Mouse (Mus musculus): ENCODE measurements around the gene Serpina3n.
"Not testable (repeated sequence)": the region's sequence is repeated elsewhere in the genome, so short reads cannot be mapped to it uniquely, and the experiment has no call there.

The Serpina3n gene

DNA sequence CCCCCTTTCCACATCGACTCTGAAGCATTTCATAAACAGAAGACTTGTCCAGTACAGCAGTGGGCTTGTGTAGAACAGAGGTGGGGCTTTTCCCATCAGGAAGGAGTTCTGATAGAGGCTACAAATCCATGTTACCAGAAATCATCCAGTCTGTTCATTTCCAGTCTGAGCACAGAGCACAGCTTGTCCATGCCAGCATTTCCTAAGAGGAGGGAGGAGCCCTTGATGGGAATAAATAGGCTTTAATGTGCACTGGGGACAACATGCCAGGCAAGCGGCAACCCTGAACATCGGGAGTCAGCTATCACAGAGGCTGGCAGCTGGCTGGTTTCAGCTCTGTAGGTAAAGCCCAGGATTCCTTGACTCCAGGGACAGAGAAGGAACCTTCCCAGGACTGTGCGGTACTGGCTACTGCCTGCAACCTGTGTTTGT lies at the start of gene Serpina3n:
Gene Serpina3n, plus strand, starts transcription at position 276 of the 432 bp plus-strand sequence.
- DNase-seq = no peak

DNA sequence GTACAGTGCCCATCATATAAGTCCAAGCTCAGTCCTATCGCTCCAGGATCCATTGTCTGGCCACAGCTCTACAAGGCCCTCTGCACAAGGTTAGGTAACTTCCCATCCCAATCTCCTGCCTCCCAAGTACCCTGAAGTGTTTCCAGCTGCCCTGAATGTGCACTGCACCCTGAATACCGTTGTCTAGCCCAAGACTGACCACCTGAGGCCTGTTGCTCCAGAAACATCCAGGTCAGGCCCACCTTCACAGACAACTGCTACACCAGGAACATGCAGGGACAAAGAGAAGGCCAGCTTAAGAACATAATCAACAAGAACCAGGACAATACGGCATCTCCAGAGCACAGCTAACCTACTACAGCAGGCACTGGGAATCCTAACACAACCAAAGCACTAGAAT lies 36.5 kb upstream of the Serpina3n start:
- no peak for DNase-seq

DNA sequence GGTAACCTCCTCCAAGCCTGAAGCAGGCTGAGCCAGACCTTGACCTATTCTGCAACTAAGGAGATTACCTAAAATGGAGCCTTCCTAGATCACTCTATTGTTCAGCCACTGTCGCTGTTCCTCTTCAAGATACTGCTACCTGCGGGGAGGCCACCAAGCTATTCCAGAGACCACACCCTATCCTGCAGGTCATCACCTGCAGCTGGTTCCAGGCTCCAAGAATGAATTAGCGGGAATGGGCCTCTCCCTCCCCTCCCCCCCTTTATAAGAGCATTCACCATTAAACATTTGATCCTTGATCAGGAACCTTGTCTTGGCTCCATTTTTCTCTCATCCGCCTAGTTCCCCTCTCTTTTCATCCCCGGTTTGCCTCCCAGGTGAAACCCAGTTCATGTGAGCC lies 29.4 kb upstream of the Serpina3n start:
- not testable (repeated sequence) for DNase-seq

DNA sequence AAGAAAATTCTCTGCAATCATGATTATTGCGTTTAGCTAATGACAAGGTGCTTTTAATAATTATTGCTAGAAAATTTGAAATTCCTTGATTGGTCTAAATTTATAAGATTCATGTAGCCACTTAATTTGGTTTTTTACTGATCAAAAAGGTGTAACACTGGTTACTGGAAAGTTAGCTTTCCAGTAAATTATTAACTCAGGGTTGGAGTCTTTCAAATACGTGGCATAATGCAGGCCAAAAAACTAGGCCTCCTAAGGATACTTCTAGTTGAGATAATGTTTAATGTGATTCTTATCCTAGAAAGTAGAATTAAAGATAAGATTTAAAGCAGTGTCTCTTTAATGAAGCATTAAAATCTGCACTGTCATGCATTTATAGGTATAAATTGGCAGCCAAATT lies 28.2 kb upstream of the Serpina3n start:
- DNase-seq = not testable (repeated sequence)

DNA sequence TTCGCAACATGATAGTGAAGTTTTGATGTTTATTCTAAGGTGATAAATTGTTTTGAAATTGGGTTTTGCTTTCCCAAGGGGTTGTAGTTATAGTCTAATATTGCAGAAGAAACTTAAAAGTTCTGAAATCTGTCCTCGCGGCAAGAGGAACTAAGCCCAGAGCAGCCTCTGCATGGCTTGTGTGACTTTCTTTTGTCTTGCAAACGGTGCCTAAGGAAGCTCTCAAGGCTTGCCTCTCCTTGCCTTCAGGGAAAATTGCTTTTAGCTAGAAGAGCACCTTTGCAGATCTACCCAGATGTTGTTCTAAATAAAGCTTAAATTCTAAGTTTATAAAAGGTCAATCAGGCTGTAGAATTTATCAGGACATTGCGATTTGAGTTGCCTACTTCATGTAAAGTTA lies 27.7 kb upstream of the Serpina3n start:
- not testable (repeated sequence) for DNase-seq

DNA sequence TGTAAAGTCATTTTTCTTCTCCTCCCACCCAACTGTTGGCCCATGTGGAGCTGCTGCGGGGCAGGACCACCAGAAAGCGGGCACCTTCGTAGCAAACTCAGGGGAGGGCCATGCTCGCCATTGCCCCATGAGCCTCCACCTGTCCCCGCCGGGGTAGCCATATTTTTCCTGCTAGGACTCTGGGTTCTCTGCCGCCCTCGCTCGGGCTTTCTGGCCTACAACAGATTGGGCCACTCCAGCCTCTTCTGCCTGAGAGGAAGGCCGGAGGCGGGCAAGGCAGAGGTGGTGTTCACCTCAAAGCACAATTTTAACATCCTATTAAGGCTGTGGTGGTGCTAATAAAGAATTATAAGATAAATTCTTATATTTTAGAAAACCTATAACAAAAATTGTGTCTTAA lies 26.7 kb upstream of the Serpina3n start:
- DNase-seq = no peak

DNA sequence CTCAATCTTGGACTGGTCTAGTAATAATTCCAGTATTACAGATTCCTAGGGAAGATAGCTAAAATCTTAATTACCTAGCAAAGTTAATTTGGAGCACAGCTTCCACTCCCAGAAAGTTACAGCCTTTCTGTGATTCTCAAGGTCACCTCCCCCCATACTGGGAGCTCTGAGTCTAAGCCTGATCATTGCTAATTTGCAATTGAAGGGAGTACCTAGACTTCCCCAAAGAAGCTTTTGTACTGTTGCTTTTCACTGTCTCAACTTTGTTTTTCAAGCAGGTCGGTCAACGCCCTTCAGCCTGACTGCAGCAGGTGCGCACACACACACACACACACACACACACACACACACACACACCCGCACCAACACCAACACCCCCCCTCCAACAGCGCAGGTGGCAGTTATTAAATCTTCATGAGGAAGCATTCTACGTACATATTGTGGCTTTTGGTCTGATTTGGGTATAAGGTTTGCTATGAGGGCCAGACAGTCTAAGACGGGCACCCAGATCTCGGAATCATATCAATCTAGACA lies 25.4 kb upstream of the Serpina3n start:
- not testable (repeated sequence) for DNase-seq

DNA sequence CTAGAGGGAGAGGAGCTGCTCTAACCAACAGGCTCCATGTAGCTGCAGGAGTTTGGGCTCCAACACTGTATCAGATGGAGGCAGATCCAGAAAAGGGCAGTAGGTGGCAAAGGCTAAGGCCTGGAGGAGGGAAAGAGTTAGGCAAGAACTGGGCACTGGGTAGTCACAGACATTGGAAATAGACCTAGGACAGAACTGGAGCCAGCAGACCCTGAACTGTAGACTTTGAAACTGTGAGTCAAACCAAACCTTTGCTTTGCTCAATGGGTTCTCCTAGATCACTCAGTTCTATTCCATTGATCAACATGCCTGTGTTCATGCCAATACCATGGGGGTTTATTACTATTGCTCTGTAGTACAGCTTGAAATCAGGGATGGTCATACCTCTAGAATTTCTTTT lies 20.5 kb upstream of the Serpina3n start:
- not testable (repeated sequence) for DNase-seq

DNA sequence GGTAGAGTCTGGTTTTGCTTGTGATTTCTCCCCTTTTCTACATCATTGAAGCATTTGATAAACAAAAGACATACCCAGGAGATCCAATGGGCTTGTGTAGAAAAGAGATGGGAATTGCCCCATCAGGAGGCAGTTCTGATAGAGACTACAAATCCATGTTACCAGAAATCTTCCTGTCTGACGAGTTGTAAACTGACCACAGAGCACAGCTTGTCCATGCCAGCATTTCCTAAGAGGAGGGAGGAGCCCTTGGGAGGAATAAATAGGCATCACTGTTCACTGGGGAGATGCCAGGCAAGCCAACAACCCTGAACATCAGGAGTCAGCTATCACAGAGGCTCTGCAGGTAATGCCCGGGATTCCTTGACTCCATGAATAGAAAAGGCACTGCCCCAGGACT lies 19.7 kb upstream of the Serpina3n start:
- DNase-seq = not testable (repeated sequence)

DNA sequence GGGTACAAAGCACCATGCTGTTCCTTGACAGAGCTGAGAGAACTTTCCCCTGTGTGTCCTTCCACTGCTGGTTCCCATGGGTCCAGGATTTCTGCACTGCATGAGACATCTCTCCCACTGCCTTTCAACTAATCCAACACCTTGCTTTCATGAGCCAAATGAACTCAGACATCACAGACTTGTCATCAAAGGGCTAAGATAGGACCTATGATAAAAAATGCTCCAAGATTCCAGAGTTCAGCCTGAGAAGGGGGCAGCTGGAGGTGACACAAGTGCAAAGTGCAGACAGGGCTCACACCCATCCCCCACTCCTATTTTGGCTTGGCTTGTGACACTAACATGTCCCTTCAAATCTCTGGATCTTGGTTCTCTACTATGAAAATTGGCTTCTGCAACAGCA lies 18.1 kb upstream of the Serpina3n start:
- no peak for DNase-seq

DNA sequence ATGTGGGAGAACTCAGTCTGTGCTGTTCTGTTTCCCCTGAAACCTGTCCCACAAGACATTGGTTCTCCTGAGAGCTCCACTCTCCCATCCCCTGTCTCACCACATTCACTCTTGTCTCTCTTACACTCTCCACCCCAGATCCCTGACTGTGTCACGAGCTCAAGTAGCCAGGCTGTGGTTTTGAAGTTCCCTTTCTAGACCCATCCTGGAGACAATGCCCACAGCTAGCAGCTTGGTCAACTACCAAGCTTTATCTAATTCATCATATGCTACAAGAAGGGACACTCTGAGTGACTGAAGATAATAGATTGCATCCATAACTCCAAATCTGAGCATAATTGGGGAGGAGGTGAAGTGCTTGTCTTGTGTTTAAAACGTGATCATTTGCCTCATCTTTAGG lies 15.5 kb upstream of the Serpina3n start:
- not testable (repeated sequence) for DNase-seq

DNA sequence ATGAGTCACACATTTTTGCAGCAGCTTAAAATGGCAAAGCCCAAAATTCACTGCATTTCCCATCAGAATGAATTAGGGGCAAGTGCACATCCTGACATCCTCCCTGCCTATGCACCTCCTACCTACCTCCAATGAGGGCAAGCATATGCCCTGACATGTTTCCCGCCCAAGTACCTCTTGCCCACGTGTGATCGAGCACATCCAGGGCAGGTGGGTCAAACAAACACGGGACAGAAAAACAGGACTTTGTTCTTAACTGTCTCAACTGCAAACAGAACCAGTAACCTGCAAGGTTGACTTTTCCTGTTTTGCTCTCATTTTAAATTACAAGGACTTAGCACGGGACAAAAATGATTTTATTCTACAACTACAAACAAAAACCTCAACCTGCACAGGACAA lies 2.6 kb upstream of the Serpina3n start:
- DNase-seq = no peak

DNA sequence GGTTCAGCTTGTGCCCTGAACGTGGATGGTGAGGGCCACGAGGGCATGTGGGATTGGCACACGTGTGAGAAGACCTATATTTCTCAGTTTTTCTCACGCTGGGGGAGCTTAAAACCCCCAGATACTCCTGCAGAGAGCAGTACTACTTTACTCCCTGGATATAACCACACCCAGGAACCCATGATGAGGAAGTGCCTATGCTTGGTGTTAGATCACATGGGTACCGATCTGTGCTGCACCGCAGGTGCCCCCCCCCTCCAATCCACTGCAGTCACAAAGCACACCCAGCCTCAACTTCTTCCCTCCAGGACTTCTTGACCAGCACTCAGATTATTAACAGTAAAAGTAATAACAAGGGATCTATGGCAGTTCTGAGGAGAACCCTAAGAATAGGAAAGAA lies 6.0 kb downstream of the Serpina3n start:
- DNase-seq = no peak

DNA sequence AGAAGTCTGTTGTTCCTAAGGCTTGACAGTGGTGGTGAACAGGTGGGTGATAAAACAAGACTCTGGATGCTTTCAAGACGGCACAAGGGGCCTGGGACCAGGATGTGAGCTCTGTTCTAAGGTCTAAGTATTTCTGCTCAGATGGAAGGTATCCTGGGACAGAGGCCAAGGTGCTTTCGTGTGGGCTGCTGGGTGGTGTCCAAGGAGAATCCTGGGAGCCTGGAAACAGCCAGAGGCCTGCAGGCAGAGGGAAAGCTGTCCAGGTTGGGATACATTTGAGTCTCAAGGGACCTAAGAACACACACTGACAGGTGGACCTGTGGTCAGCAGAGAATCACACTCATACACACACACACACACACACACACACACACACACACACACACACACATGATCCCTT lies 8.0 kb downstream of the Serpina3n start:
- no peak for DNase-seq

DNA sequence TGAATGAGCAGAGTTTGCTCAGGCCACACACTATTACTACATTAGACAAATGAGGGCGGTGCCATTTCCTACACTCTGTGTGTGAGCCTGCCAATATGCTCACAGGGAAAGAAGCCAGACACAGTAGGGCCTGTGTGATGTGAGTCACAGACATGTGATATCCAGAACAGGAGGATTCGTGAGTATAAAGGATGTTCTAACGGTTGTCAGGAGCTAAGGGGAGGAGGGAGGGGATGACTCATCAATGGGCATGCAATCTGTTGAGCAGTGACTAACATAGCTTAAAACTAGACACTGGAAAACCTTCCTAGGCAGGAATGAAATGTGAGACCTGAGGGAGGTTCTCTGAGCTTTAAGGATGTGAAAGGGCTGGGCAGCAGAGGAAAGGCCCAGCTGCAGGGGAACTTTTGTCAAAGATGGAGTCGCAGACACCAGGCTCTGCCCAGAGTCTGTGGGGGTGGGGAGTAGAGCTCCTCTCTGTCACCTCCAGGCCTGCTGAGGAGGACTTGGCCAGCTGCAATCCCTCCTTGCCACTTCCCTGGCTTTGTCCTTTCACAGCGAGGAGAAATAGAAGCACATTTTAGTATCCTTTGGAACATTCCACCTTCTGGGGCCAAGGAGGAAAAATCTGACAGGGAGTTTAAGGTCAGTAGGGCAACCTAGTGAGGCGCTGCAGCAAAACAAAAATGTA lies 9.2 kb downstream of the Serpina3n start:
- no peak for DNase-seq

DNA sequence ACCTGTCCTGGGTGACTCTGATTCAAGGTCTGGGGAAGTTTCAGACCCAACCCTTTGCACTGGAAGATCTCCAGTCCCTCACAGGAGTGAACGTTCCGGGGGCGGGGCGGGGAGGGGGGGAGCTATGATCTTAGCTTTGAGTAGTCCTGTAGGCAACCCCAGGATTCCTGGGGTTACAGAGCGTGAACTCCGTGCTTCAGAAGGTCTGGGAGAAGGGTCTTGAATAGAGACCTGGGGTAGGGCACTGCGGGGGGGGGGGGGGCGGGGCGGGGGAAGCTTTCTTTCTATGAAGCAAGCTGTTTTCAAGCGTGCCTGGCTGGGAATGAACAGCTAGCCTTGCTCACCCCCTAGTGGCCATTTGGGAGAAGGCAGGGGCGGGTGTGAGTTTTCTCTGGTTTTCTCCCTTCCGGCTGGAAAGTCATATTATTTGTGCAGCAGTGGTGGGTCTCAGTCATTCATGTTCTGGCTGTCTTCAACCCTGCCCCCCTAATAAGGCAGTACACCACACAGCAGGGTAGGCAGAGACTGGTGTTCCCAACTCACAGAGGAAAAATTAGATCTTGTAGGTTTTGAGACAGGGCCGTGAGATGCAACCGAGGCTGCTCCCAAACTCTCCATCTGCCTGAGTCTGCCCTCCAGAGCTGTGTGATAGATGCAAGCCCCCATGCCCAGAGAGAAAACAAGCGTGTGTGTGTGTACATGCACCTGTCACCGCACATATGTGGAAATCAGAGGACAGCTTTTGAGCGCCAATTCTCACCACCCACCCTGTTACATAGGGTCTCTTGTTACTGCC lies 12.0 kb downstream of the Serpina3n start:
- peak; percentile 95 for DNase-seq

DNA sequence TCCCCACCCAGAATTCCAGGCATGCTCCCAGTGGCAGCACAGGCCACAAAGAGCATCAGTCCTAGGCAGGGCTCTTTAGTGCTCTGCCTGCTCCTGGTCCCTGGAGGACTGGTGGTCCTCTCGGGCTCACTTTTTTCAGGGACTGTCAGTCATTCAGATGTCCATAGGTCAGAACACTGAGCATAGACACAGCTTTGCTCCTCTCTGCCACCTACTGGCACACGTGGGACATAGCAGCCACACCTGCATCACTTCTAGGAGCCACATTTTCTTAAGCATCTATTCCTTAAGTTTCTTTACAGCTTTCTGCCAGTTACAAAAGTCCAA lies 12.6 kb downstream of the Serpina3n start:
- no peak for DNase-seq

DNA sequence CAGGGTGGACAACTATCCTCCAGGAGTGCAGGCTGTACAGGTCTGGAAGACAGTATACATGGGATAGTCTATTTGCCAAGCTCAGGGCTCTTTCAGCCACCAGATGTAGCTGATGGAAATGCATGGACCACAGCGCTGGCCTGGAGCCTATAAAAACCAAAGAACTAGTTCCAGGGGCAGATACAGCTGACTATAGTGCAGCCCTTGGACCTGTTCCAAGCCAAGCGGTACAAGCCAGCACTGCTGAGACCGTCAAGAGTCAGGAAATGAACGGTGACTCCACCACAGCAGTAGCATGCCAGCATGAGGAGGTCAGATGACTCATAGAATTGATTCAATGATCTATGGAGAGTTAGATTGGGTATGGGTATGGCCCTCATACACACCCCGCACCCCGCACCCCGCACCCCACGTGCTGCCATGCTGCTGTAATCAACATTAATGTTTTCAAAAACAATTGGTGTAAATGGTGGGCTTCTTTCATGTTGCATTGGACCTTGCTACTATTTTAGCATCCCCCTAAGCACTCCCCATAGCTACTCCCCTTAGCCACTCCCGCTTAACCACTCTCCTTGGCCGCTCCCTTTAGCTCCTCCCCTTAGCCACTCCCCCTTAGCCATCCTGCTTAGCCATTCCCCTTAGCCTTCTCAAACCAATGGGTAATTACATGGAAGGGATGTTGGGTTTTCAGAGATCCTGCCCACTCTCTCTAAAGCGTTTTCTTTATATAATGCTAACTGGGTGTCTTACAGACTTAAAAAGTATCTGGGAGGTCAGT lies 16.3 kb downstream of the Serpina3n start:
- DNase-seq = no peak

DNA sequence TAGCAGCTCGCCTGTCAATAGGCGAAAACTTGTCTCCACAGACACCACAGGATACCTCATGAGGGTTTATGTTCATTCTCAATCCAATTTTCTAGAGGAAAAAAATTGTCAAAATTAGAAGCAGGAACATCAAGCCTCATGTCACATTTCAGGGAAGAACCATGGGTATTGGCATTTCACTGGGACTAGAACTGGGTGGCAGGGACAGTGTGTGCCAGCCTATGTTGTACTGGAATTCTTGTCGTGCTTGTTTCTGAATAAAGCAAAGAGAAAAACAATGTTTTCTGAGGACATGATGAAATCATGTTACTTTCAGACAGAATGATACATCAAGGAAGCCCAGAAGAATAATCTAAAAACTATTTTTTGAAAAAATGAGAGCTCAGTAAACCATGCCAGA lies 19.1 kb downstream of the Serpina3n start:
- no peak for DNase-seq

DNA sequence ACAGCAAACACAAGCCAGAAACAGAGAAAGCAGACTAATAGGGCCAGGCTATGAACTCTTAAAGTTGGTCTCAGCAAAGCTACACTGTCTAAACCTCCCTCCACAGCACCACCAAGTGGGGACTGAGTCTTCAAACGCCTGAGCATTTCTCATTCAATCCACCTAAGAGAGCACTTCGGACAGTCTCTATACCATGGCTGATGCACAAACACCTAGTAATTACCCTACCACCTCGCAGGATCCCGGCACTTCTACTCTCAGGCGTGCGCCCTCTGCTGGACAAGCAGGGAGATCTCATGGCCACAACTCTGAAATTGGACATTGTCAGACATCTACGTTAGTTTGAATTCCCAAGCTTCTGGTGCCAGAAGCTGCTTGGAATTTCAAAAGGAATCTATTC lies 20.4 kb downstream of the Serpina3n start:
- DNase-seq = peak; percentile 39

DNA sequence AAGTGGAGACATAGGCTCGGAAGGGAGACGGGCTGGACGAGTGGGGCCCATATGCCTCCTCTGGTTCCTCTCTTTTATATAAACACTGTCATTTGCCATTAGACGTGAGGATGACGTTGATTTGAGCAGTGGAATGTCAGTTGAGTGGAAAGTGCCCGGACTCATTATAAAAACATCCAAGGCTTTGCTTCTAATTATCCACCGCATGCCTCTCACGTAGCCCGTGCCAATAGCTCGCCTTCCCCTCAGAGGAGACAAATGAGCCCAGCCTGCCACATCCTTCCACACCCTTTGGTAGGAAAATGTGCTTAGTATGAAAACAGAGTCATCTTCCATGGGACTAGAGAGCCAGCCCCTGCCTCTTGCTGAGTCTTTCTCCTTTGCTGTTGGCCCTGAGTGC lies 24.8 kb downstream of the Serpina3n start:
- DNase-seq = no peak

DNA sequence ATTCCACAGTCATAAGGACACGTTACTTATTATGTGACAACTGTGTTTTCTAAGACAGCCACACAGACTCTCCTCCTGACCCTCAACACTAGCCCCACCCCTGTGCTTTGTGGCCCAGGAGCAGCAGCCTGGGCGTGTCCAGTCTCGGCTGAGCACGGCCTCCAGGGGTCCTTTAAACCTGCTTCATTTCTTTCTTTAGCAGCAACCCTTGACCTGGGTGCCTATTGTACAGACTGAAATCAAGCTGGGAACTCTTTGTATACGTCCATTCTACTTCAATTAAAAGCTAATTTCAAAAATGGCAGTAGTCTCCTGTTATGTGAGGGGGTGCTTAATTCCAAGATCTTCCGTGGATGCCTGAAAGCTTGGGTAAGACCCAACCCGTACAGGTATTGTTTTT lies 26.7 kb downstream of the Serpina3n start:
- DNase-seq = no peak

DNA sequence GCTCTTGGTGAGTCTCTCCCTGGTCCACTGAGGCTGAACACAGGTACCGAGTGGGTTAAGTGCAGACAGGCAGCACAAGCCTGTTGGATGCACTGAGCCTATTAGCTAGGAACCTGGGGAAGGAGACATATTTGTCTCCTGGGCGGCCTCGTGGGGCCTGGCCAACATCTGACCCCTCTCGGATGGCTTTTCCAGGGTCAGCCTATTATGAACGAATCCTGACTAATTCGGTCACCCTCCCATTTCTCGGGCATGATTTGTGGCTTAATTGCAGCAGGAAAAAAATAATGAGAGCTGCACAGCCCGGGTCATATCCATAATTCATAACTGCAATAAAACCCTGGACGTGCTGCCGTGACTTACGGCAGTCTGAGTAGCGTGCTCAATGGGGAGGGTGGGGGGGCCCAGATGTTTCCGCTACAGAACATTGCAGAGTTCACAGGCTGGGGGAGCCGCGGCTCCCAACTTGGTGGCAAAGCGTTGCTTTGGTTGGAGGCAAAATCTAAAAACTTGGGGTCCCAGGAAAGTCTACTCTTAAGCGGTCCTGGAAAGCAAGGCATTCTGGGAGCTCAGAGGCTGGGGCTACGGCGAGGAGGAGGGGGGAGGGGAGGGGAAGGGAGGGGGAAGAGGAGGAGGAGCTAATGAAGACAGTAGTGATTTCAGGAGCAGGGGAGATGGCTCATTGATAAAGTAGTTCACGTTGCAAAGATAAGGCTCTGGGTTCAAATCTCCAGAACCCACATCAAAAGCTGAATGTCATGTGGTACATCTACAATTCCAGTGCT lies 27.6 kb downstream of the Serpina3n start:
- no peak for DNase-seq

All from right cerebral cortex, postnatal 4 days (tissue).